Mouse (Mus musculus): ENCODE data around the gene Max. TPM values are rescaled to one million over a fixed set of nuclear protein-coding genes. Genes with fewer than 3 reads are reported as not detected.

Max gene
- total RNA-seq, 1 experiment = 40.9 TPM

- no peak overlapping the region for H3K9ac ChIP-seq (ENCODE audit: insufficient read depth, low read depth, low read length, poor library complexity, severe bottlenecking)
- in situ Hi-C loops (cut with MboI; ENCODE audit: low sequenced_read_pairs in 2 of 2, unreplicated experiment in 2 of 2) = no loop called here
- no peak for DNase-seq (ENCODE audit: low read depth, low spot score)
- no peak for TF ChIP-seq HCFC1 (IDR thresholded peaks at IDR 0.05; ENCODE audit: borderline replicate concordance, insufficient read depth, low read length)
- TF ChIP-seq MAFK (IDR thresholded peaks at IDR 0.05; ENCODE audit: insufficient read depth, low read depth, low read length) = no peak
- H3K4me1 ChIP-seq (ENCODE audit: control insufficient read depth in 2 of 2, insufficient read depth in 2 of 2, low read length in 2 of 2, poor library complexity in 1 of 2) = peaks cover 0 to 2% of the 10 kb centered on the region in 2 experiments; a peak in 2 of 4 replicates
- no peak overlapping the region for H3K27ac ChIP-seq (ENCODE audit: insufficient read depth, low read depth, low read length, poor library complexity, severe bottlenecking)
- H3K36me3 ChIP-seq (ENCODE audit: control insufficient read depth, insufficient read depth, low read length, poor library complexity, severe bottlenecking) = no peaks in the 10 kb centered on the region
- no peaks in the 10 kb centered on the region for H3K9me3 ChIP-seq (ENCODE audit: control insufficient read depth, insufficient read depth, low read depth, low read length)
- no peak overlapping the region for H3K4me3 ChIP-seq (ENCODE audit: insufficient read depth in 1 of 2, low read depth in 1 of 2, low read length in 2 of 2, poor library complexity in 1 of 2, severe bottlenecking in 1 of 2)
Measured at GRCm38 (mm10) chr12:76926338-76926945, 35.6 kb downstream of the Max start.

- Histone ChIP-seq H3K36me3 (ENCODE audit: control insufficient read depth, insufficient read depth, low read length, poor library complexity, severe bottlenecking) (peaks cover 7% of the 10 kb centered on the region; the same call in 1 of the 2 replicates), H3K27ac (ENCODE audit: insufficient read depth, low read depth, low read length, poor library complexity, severe bottlenecking) (no peak overlapping the region), H3K9ac (ENCODE audit: insufficient read depth, low read depth, low read length, poor library complexity, severe bottlenecking) (no peak overlapping the region), H3K9me3 (ENCODE audit: control insufficient read depth, insufficient read depth, low read depth, low read length) (no peaks in the 10 kb centered on the region), H3K4me3 (ENCODE audit: insufficient read depth in 1 of 2, low read depth in 1 of 2, low read length in 2 of 2, poor library complexity in 1 of 2, severe bottlenecking in 1 of 2) (no peak overlapping the region), H3K4me1 (ENCODE audit: control insufficient read depth in 2 of 2, insufficient read depth in 2 of 2, low read length in 2 of 2, poor library complexity in 1 of 2) (peaks cover 2 to 9% of the 10 kb centered on the region in 2 experiments; a peak in 3 of 4 replicates)
- in situ Hi-C loops (cut with MboI; ENCODE audit: low sequenced_read_pairs in 2 of 2, unreplicated experiment in 2 of 2) = no loop called here
- DNase-seq (ENCODE audit: low read depth, low spot score) = no peak
- TF ChIP-seq HCFC1 (IDR thresholded peaks at IDR 0.05; ENCODE audit: borderline replicate concordance, insufficient read depth, low read length) (no peak), ZNF384 (IDR thresholded peaks at IDR 0.05; ENCODE audit: low read depth, low read length) (no peak), CHD2 (IDR thresholded peaks at IDR 0.05; ENCODE audit: low read depth, low read length) (no peak), ZC3H11A (IDR thresholded peaks at IDR 0.05; ENCODE audit: borderline replicate concordance, low read depth, low read length) (no peak), MAFK (IDR thresholded peaks at IDR 0.05; ENCODE audit: insufficient read depth, low read depth, low read length) (no peak)
Measured at GRCm38 (mm10) chr12:76924904-76925604, 36.9 kb downstream of the Max start.

GRCm38 (mm10) chr12:76923118-76923517 lies 38.9 kb downstream of the Max start:
- Histone ChIP-seq H3K4me1 (ENCODE audit: control insufficient read depth in 2 of 2, insufficient read depth in 2 of 2, low read length in 2 of 2, poor library complexity in 1 of 2) (peaks cover 12 to 16% of the 10 kb centered on the region in 2 experiments), H3K9me3 (ENCODE audit: control insufficient read depth, insufficient read depth, low read depth, low read length) (no peaks in the 10 kb centered on the region), H3K4me3 (ENCODE audit: insufficient read depth in 1 of 2, low read depth in 1 of 2, low read length in 2 of 2, poor library complexity in 1 of 2, severe bottlenecking in 1 of 2) (no peak overlapping the region), H3K9ac (ENCODE audit: insufficient read depth, low read depth, low read length, poor library complexity, severe bottlenecking) (no peak overlapping the region), H3K36me3 (ENCODE audit: control insufficient read depth, insufficient read depth, low read length, poor library complexity, severe bottlenecking) (peaks cover 7% of the 10 kb centered on the region; the same call in 1 of the 2 replicates), H3K27ac (ENCODE audit: insufficient read depth, low read depth, low read length, poor library complexity, severe bottlenecking) (no peak overlapping the region)
- no peak for TF ChIP-seq MAFK (IDR thresholded peaks at IDR 0.05; ENCODE audit: insufficient read depth, low read depth, low read length)
- TF ChIP-seq HCFC1 (IDR thresholded peaks at IDR 0.05; ENCODE audit: borderline replicate concordance, insufficient read depth, low read length) = no peak
- TF ChIP-seq ZC3H11A (IDR thresholded peaks at IDR 0.05; ENCODE audit: borderline replicate concordance, low read depth, low read length) = no peak
- TF ChIP-seq ZNF384 (IDR thresholded peaks at IDR 0.05; ENCODE audit: low read depth, low read length) = no peak
- TF ChIP-seq CHD2 (IDR thresholded peaks at IDR 0.05; ENCODE audit: low read depth, low read length) = no peak
- in situ Hi-C loops (cut with MboI; ENCODE audit: low sequenced_read_pairs in 2 of 2, unreplicated experiment in 2 of 2) = no loop called here
- no peak for DNase-seq (ENCODE audit: low read depth, low spot score)

GRCm38 (mm10) chr12:76920990-76921389 lies 41.0 kb downstream of the Max start:
- no peaks in the 10 kb centered on the region for H3K9me3 ChIP-seq (ENCODE audit: control insufficient read depth, insufficient read depth, low read depth, low read length)
- H3K27ac ChIP-seq (ENCODE audit: insufficient read depth, low read depth, low read length, poor library complexity, severe bottlenecking) = no peak overlapping the region
- DNase-seq (ENCODE audit: low read depth, low spot score) = no peak
- no peak for TF ChIP-seq HCFC1 (IDR thresholded peaks at IDR 0.05; ENCODE audit: borderline replicate concordance, insufficient read depth, low read length)
- in situ Hi-C loops (cut with MboI; ENCODE audit: low sequenced_read_pairs in 2 of 2, unreplicated experiment in 2 of 2) = no loop called here
- H3K4me3 ChIP-seq (ENCODE audit: insufficient read depth in 1 of 2, low read depth in 1 of 2, low read length in 2 of 2, poor library complexity in 1 of 2, severe bottlenecking in 1 of 2) = no peak overlapping the region
- no peak overlapping the region for H3K9ac ChIP-seq (ENCODE audit: insufficient read depth, low read depth, low read length, poor library complexity, severe bottlenecking)
- H3K36me3 ChIP-seq (ENCODE audit: control insufficient read depth, insufficient read depth, low read length, poor library complexity, severe bottlenecking) = peaks cover 19% of the 10 kb centered on the region; the same call in 1 of the 2 replicates
- peaks cover 18 to 32% of the 10 kb centered on the region in 2 experiments for H3K4me1 ChIP-seq (ENCODE audit: control insufficient read depth in 2 of 2, insufficient read depth in 2 of 2, low read length in 2 of 2, poor library complexity in 1 of 2)
